Mouse (Mus musculus) thymus, postnatal 0 days (tissue): ENCODE measurements around the gene Olfr239. TPM values are rescaled to one million over a fixed set of nuclear protein-coding genes. Genes with fewer than 3 reads are reported as not detected.
"Not testable (repeated sequence)": the region's sequence is repeated elsewhere in the genome, so short reads cannot be mapped to it uniquely, and the experiment has no call there.

Experiments used
- DNase-seq: peaks from one replicate; pipeline ENCODE4 v3.0.0-alpha.2; 2015; ENCODE audit warnings: low spot score
- polyA plus RNA-seq: library from polyadenylated mRNA; unstranded; fragments of >200 nt; fragmentation: Nextera tagmentation; extraction: Ambion mirVana; gene quantifications from 2 replicates; pipeline ENCODE4 v1.2.1, GENCODE M21; 2015

Olfr239 gene
- not detected in 2 replicates for polyA plus RNA-seq

- DNase-seq, result not testable (repeated sequence)
Observed at GRCm38 (mm10) chr17:33191002-33191401, at the start of gene Olfr239. Gene Olfr239, plus strand, starts transcription at chr17:33191302.

GRCm38 (mm10) chr17:33168147-33168546 lies 23.0 kb upstream of the Olfr239 start, which contains the start of gene Olfr55:
Gene Olfr55, plus strand, starts transcription at chr17:33168447.
- not testable (repeated sequence) for DNase-seq

GRCm38 (mm10) chr17:33221590-33221989 lies 30.5 kb downstream of the Olfr239 start, which contains the start of gene Olfr1564:
Gene Olfr1564, minus strand, starts transcription at chr17:33221690.
- no peak for DNase-seq

GRCm38 (mm10) chr17:33236646-33237045 lies 45.5 kb downstream of the Olfr239 start:
- not testable (repeated sequence) for DNase-seq

Other genes with a start within 250 kb of the Olfr239 start
- 11.1 and 14.0 TPM in 2 replicates for gene Cyp4f13, start 243.9 kb upstream of the Olfr239 start, polyA plus RNA-seq
- gene Zfp472, start 225.5 kb upstream of the Olfr239 start, polyA plus RNA-seq, result 19.5 and 20.6 TPM in 2 replicates
- 10.6 and 11.0 TPM in 2 replicates for gene Zfp952, start 198.2 kb upstream of the Olfr239 start, polyA plus RNA-seq
- 7.8 and 8.1 TPM in 2 replicates for gene Zfp763, start 157.9 kb upstream of the Olfr239 start, polyA plus RNA-seq
- gene 4921501E09Rik, start 123.2 kb upstream of the Olfr239 start, polyA plus RNA-seq, result not detected in 2 replicates
- 8.7 and 9.2 TPM in 2 replicates for gene Zfp563, start 102.0 kb upstream of the Olfr239 start, polyA plus RNA-seq
- not detected in 2 replicates for gene Morc2b, start 51.6 kb upstream of the Olfr239 start, polyA plus RNA-seq
- gene Olfr55, start 22.9 kb upstream of the Olfr239 start, polyA plus RNA-seq, result not detected in 2 replicates
- 0.03 TPM in 1 of 2 replicates, not detected in the other for gene Olfr1564, start 30.4 kb downstream of the Olfr239 start, polyA plus RNA-seq
- 19.5 and 21.7 TPM in 2 replicates for gene Zfp955a, start 63.8 kb downstream of the Olfr239 start, polyA plus RNA-seq
- gene Olfr63, start 73.4 kb downstream of the Olfr239 start, polyA plus RNA-seq, result 0.03 and 0.05 TPM in 2 replicates
- gene Zfp955b, start 98.2 kb downstream of the Olfr239 start, polyA plus RNA-seq, result 10.4 and 11.0 TPM in 2 replicates
- gene Zfp81, start 167.6 kb downstream of the Olfr239 start, polyA plus RNA-seq, result 7.7 and 8.3 TPM in 2 replicates
- 17.9 and 22.5 TPM in 2 replicates for gene Zfp101, start 203.3 kb downstream of the Olfr239 start, polyA plus RNA-seq
- not detected in 2 replicates for gene Actl9, start 241.6 kb downstream of the Olfr239 start, polyA plus RNA-seq